Mouse (Mus musculus): ENCODE data around the gene Upf2.
A peak's percentile ranks its signal among the peaks of the same experiment; 100 is the strongest.
"Not testable (repeated sequence)": the region's sequence is repeated elsewhere in the genome, so short reads cannot be mapped to it uniquely, and the experiment has no call there.

Upf2 gene

GRCm38 (mm10) chr2:5950766-5951595, at the start of gene Upf2:
Upf2 (plus strand) TSS chr2:5951469.
- DNase-seq, result peak; percentile 97

- peak; percentile 15 for DNase-seq
Observed at GRCm38 (mm10) chr2:5906092-5906491, 45.2 kb upstream of the Upf2 start.

- DNase-seq, result peak; percentile 67
Observed at GRCm38 (mm10) chr2:5906625-5907024, 44.6 kb upstream of the Upf2 start.

GRCm38 (mm10) chr2:5911282-5911965, 39.8 kb upstream of the Upf2 start:
- no peak for DNase-seq

- no peak for DNase-seq
Observed at GRCm38 (mm10) chr2:5922823-5923222, 28.4 kb upstream of the Upf2 start.

- no peak for DNase-seq
Observed at GRCm38 (mm10) chr2:5923786-5924185, 27.5 kb upstream of the Upf2 start.

- DNase-seq, result no peak
Observed at GRCm38 (mm10) chr2:5927481-5927880, 23.8 kb upstream of the Upf2 start.

- no peak for DNase-seq
Observed at GRCm38 (mm10) chr2:5929793-5930192, 21.5 kb upstream of the Upf2 start.

- DNase-seq, result peak; percentile 18
Observed at GRCm38 (mm10) chr2:5930291-5931054, 20.8 kb upstream of the Upf2 start.

GRCm38 (mm10) chr2:5931938-5932337, 19.3 kb upstream of the Upf2 start:
- DNase-seq, result no peak

- DNase-seq, result no peak
Observed at GRCm38 (mm10) chr2:5934936-5935335, 16.3 kb upstream of the Upf2 start.

- DNase-seq, result no peak
Observed at GRCm38 (mm10) chr2:5936068-5936467, 15.2 kb upstream of the Upf2 start.

GRCm38 (mm10) chr2:5936550-5936949, 14.7 kb upstream of the Upf2 start:
- DNase-seq, result no peak

- no peak for DNase-seq
Observed at GRCm38 (mm10) chr2:5939319-5939718, 11.9 kb upstream of the Upf2 start.

- DNase-seq, result no peak
Observed at GRCm38 (mm10) chr2:5939911-5940310, 11.4 kb upstream of the Upf2 start.

GRCm38 (mm10) chr2:5940936-5941335, 10.3 kb upstream of the Upf2 start:
- no peak for DNase-seq

GRCm38 (mm10) chr2:5941861-5942415, 9.3 kb upstream of the Upf2 start:
- no peak for DNase-seq

GRCm38 (mm10) chr2:5942416-5943032, 8.7 kb upstream of the Upf2 start, which contains the start of gene Dhtkd1:
Dhtkd1 (minus strand) TSS chr2:5942792.
- peak; percentile 69 for DNase-seq

- no peak for DNase-seq
Observed at GRCm38 (mm10) chr2:5943071-5943470, 8.2 kb upstream of the Upf2 start.

GRCm38 (mm10) chr2:5945629-5946028, 5.6 kb upstream of the Upf2 start:
- DNase-seq, result no peak

- no peak for DNase-seq
Observed at GRCm38 (mm10) chr2:5946876-5947275, 4.4 kb upstream of the Upf2 start.

- no peak for DNase-seq
Observed at GRCm38 (mm10) chr2:5948964-5949363, 2.3 kb upstream of the Upf2 start.

- not testable (repeated sequence) for DNase-seq
Observed at GRCm38 (mm10) chr2:5949821-5950220, 1.4 kb upstream of the Upf2 start.

Data from lung, postnatal 36 days (tissue).